Mouse (Mus musculus): ENCODE data around the gene Als2cr12.
"Not testable (repeated sequence)": the region's sequence is repeated elsewhere in the genome, so short reads cannot be mapped to it uniquely, and the experiment has no call there.

Gene Als2cr12

GRCm38 (mm10) chr1:58695810-58696209 is at the start of gene Als2cr12:
Gene Als2cr12 (minus strand): TSS chr1:58695989.
- not testable (repeated sequence) for DNase-seq (ENCODE audit: low spot score)

DNA sequence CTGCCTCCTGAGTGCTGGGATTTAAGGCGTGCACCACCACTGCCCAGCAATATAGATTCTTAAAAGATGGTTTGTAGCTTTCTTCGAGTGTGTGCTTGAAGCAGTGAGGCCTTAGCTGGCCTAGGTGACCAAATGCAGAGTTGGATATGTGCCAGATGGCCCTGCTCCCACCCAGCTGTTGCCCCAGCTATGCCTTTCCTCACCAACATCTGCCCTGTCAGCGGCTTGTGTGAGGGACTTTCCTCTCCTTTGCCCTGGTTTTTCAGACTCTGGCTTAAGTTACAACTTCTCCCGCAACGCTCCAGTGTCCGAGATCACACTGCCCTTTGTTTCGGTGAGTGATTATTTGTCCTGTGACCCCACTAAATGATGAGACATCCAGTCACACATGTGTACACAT is 48.9 kb upstream of the Als2cr12 start:
- no peak for DNase-seq (ENCODE audit: low spot score)

DNA sequence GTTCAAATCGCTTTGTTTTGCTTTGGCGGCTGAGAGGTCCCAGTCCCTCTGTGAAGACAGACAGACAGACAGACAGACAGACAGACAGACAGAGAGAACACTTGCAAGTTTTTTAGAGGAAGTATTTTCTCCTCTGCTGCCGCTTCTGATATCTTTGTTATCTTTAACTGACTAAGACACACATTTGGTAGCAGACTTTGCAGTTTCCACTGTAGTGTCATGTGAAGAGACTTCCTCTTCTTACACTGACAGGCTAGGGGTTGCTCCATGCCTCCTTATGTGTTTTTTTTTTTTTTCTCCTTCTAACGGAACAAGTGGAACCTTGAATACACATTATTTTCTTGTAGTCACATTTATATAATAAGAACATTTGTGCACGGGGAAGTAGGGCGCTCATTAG is 47.5 kb upstream of the Als2cr12 start:
- DNase-seq (ENCODE audit: low spot score), result no peak

- no peak for DNase-seq (ENCODE audit: low spot score)
Observed at GRCm38 (mm10) chr1:58742571-58743021, 46.8 kb upstream of the Als2cr12 start.

DNA sequence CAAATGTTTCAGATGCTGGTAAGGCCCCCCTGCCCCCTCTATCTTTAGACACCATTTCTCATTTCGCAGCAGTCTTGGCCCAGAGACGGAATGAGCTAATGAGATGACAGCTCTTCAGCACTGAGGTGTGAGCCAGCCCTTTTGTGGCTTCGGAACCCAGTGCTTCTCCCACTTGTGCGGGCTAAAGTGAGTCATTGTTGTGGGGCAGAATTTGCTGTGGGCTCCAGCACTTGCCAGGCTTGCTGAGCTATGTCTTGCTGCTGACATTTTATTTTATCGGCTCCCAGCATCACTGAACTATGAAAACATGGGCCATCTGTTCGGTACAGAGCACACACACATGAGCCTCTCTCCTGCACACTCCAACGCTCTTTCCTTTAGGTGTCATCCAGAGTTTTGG is 43.7 kb upstream of the Als2cr12 start:
- DNase-seq (ENCODE audit: low spot score), result no peak

DNA sequence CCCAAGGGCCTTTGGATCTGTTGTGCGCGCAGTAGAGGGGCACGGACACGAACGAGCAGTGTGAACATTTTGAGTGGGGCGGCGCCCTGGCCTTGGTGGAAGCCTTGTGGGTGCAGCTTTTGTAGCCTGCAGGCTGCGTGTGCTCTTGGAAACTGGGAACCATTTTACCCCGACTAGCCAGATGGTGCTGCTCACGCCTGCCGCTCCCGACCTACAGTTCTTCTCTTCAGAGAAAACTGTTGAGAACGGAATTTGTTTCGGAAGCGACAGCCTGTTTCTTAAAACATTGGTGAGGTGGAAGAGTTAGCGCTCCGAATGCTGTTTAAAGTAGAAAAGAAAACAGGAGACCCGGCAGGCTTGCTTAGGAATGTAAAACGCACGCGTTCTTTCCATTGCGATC is 41.2 kb upstream of the Als2cr12 start:
- no peak for DNase-seq (ENCODE audit: low spot score)

- DNase-seq (ENCODE audit: low spot score), result no peak
Observed at GRCm38 (mm10) chr1:58735962-58736361, 40.2 kb upstream of the Als2cr12 start.

DNA sequence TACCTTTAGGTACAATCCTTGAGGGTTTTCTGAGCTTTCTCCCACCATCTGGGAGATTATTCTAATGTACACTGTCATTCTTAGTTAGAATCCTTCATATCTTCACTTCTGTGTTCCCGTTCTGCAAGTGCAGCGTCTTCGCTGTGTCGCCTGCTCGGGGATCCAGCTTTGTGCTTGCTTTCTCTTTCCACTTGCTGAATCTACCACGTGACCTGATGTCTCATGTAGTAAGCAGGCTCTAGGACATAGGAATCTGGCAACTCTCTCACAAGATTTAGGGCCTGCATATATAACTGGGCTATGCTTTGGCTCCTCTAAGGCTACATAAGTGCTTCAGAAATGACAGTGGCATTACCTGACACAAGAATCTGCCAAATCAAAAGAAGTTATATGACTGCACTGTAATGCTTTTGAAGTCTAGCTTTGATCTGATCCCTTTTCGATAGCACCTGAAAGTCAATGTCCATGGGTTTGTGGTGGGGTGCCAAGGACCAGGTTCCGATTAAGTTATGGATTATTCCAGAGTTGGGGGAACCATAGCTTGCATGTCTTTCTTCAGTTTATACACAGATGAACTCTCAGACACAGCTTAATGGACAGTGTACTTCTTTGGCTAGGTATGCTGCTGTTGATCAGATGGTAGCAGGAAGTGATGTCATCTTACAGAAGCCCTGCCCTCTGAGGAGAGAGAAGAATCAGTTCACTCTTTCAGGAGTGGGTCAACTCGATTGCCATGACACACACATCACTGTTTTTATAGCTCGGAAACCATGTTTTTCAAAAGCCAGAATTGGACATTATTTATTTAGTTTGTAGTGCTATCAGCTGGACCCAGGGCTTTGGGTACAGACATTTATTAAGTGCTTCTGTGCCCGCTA is 38.5 kb upstream of the Als2cr12 start:
- DNase-seq (ENCODE audit: low spot score), result no peak

DNA sequence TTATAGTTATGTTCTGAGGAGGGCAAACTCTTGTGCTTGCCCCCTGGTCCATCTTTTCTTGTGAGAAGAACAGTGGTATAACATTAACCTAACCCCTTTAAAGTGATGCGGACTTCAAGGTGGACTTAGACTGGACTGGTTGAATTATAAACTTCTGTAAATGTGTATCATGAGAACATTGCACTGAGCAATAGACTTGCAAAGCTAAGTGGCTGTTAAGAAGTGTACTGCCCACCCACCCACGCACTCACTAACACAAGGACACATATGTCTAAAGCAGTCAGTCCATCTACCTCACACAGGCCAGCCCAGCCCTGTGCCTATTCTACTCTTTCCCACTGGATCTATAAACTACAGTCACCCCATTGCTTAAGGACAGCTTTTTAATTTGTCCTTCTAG is 37.8 kb upstream of the Als2cr12 start:
- no peak for DNase-seq (ENCODE audit: low spot score)

- no peak for DNase-seq (ENCODE audit: low spot score)
Observed at GRCm38 (mm10) chr1:58728590-58728868, 32.7 kb upstream of the Als2cr12 start.

DNA sequence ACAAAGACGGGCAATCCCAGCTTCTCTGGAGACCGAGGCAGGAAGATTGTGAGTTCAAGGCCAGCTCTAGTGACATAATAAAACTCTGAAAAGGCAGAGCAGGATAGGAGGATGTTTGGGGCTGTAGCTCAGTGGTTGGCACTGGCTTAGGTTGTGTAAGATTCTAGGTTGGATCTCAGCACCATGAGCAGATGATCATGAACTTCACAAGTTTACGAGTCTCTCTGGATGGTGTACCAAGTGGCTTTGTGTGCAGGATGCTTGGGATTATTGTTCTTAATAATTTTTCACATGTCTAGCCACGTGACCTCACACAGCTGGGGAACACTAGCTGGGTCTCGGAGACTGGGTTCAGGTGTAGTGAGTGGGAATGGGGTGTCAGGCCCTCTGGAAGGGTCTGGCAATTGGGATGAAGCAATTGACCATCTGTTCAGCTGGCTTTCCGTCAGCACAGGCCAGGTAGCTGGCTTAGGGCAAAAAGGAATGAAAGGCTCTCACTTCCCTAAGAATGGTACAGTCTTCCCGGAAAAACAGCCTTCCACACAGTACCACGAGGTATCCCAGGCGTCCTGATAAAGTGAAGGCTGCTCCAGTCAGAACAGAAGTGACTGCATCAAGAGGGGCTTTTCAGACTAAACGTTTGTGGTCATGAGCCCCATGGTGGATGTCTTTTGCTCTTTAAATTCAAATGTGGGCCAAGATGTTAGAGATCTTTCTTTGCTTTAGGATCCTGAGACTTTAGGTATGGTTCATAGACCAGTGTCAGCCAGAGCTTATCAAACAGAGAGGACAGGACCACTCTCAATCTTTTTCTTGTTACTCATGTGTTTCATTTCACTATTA is 32.2 kb upstream of the Als2cr12 start:
- DNase-seq (ENCODE audit: low spot score), result no peak

GRCm38 (mm10) chr1:58727019-58727746 is 31.4 kb upstream of the Als2cr12 start:
- DNase-seq (ENCODE audit: low spot score), result no peak

DNA sequence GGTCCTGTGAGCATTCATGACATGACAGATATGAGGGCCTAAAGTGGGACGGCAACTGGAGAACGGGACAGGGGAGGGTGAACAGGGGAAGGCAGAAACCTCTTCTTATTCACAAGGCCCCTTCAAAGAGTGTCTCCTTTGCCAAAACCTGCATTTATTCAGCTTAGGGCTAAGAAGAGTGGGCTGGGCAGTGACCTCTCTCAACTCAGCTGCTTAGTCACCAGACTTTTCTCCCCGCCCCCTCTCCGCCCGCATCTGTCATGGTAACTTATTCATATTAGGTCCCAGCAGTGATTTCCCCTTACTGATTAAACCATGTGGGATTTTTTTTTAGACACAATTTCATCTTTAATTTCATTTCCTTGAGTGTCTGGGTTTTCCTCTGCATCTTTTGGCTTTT is 30.0 kb upstream of the Als2cr12 start:
- no peak for DNase-seq (ENCODE audit: low spot score)

DNA sequence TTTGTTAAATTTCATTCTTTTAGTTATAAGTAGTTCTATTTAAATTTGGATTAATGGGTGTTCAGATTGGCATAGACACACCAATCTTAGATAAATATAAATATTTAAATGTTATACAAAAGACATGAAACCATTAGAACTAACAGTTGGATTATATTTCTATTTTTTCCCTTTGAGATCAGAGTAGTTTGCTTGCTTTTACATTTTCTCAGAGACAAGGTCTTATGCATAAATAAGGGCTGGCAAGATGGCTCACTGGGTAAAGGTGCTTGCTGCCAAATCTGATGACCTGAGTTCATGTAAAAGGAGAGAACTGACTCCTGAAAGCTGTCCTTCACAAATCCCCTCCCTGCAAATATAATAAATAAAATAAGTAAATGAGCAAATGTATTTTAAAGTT is 29.3 kb upstream of the Als2cr12 start:
- no peak for DNase-seq (ENCODE audit: low spot score)

DNA sequence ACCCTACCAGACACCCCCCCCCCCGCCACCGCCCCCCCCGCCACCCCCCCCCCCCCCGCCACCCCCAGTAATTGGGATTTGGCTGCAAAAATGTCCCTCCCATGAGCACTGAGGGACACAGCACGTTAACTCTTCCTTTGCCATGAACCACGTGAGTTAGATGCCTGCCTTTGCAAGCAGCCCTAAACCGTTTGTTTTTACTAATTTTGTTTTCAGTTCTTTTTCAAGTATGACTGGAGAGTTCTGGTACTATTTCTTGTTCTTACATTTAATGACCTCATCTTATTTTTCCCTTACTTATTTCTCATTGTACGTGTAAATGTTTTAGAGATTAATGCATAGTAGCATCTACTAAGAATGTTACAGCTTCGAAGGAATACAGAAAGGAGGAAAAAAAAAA is 28.7 kb upstream of the Als2cr12 start:
- no peak for DNase-seq (ENCODE audit: low spot score)

DNA sequence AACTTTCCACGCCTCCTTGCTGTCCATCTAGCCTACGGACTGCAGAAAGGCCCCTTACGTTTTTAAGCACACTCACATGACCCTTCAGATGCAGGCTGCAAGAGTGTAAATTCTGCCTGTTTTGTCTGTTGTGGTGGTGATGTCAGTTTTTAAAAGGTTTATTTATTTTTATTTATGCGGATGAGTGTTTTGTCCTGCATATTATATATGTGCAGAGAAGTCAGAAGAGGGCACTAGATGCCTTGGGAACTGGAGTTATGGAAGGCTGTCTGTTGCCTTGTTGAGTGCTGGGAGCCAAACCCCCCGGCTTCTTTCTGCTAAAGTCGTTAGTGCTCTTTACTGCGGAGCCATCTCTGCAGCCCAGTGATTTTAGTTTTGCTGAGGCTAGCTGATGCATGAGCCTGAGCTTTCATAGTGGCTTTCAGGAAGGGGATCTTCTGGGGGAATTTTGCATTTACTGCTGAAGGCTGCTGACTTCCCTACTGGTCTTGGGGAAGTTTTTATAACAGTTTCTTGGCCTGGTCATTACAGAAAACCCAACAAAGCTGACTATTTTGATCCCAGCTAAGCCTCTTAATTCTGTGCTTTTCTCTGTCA is 28.1 kb upstream of the Als2cr12 start:
- DNase-seq (ENCODE audit: low spot score), result no peak

GRCm38 (mm10) chr1:58723062-58723808 is 27.4 kb upstream of the Als2cr12 start:
- DNase-seq (ENCODE audit: low spot score), result no peak

DNA sequence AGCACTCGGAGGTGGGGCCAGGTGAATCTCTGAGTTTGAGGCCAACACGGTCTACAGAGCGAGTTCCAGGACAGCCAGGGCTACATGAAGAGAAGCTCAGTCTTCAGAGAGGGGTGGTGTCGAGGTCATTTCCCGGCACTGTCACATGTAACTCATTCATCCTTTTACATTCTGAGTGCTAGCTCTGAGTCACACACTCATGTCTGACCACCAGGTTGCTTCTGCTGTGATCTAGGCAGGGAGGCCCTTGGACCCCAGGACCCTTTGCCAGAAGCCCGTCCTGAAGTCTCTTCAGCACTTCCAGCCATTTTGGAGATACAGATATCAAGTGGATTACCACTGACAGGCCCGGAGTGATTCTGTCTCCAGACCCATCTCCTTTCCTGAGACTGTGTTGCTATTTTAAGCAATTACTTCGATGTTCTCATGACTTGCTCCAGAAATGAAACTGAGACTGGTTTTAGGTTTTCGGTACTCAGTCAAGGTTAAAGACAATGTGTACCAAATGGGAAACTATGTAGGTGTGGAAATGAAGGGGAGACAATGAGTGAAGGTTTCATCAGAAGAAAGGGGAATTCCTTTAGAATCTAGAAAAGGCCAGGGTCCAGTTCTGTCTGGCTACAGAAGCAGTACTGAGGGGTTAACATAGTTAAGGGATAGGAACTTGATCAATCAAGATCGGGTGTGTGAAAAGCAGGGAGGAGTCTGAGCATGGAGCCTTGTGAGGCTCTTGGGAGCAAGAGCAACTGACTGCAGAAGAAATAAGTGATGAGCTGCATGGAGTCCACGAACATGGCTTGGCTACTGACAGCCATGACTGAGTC is 26.5 kb upstream of the Als2cr12 start:
- no peak for DNase-seq (ENCODE audit: low spot score)

DNA sequence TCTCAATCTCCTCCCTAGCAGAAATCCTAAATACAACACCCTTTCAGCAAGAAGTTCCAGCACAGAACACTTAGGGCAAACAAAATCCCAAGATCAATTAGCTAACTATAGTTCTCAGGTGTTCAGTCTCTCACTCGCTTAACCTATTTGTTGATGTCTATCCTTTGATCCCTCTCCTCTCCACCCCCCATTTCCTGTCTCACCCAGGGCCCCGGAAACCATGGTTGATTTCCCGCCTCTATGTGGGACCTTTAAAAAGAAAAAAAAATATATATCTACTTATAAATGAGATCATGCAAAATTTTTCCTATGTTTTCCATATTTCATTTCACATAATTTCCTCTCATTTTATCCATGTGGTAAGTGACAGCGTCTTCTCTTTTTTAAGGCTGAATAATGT is 25.2 kb upstream of the Als2cr12 start:
- no peak for DNase-seq (ENCODE audit: low spot score)

DNA sequence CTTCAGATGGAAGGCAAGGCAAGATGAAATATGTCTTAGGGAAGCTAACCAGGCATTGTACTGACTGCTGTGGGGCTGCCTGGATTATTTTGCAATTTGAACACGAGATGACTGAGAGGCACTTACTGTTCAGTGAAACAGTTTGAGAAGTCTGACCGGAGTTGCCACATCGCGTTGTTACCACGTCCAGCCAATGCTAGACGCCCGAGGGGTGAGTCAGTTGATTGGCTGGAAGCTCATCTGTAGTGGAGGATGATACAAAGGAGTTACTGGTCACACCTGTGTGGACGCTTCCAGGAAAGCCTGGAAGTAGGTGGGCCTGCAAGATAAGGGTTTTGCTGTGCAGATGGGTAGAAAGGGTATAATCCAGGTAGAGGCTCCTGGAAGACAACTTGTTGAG is 24.3 kb upstream of the Als2cr12 start:
- no peak for DNase-seq (ENCODE audit: low spot score)

All from testis, postnatal 14 days (tissue).